Mouse (Mus musculus): ENCODE results near the gene Polr2f.

GRCm38 (mm10) chr15:79165140-79165539 lies 24.3 kb downstream of the Polr2f start, which contains the start of gene Sox10:
- TF ChIP-seq POLR2A (IDR thresholded peaks at IDR 0.05; ENCODE audit: extremely low read depth, insufficient read depth, low read length) (no peak), CTCF (IDR thresholded peaks at IDR 0.05; ENCODE audit: extremely low read depth, insufficient read depth, low read length) (no peak)

Data from cortical plate, adult 2 months (tissue).